Mouse (Mus musculus) ES-E14 (cell line): ENCODE results near the gene Zfp330. TPM values are rescaled to one million over a fixed set of nuclear protein-coding genes. Genes with fewer than 3 reads are reported as not detected.

Source experiments
- DNase-seq: peaks from one replicate; pipeline ENCODE4 v3.0.0-alpha.2; 2013; ENCODE audit warnings: low read depth, low spot score
- H3K27ac ChIP-seq: 2 replicates; pipeline ENCODE4 v1.5.1; 2012; ENCODE audit warnings: low read depth, mild to moderate bottlenecking, low read length, moderate library complexity, mixed read lengths; ENCODE audit not compliant: poor library complexity, insufficient read depth, severe bottlenecking
- H3K36me3 ChIP-seq: 2 replicates; pipeline ENCODE4 v1.6.1; 2012; ENCODE audit warnings: mild to moderate bottlenecking, low read length, moderate library complexity, mixed read lengths; ENCODE audit not compliant: control insufficient read depth, poor library complexity, insufficient read depth, severe bottlenecking
- H3K4me1 ChIP-seq, 2 experiments: fragments of 150-350 bp in 1 of 2; sonication (generic) in 1 of 2; 2 replicates each; pipeline ENCODE4 v1.6.1; 2012; ENCODE audit warnings: low read length in 2 of 2, mild to moderate bottlenecking in 1 of 2, mixed read lengths in 1 of 2; ENCODE audit not compliant: control insufficient read depth in 2 of 2, insufficient read depth in 2 of 2, poor library complexity in 1 of 2
- H3K4me3 ChIP-seq, 2 experiments: fragments of 150-350 bp in 1 of 2; sonication (generic) in 1 of 2; 2 replicates each; pipeline ENCODE4 v1.5.1; 2012; ENCODE audit warnings: low read length in 2 of 2, low read depth in 1 of 2, mild to moderate bottlenecking in 1 of 2, mixed read lengths in 1 of 2; ENCODE audit not compliant: insufficient read depth in 1 of 2, poor library complexity in 1 of 2, severe bottlenecking in 1 of 2
- H3K9ac ChIP-seq: 2 replicates; pipeline ENCODE4 v1.6.1; 2012; ENCODE audit warnings: low read depth, mild to moderate bottlenecking, low read length, mixed read lengths; ENCODE audit not compliant: poor library complexity, insufficient read depth, severe bottlenecking
- H3K9me3 ChIP-seq: fragments of 150-350 bp; sonication (generic); 2 replicates; pipeline ENCODE4 v1.6.1; 2012; ENCODE audit warnings: low read depth, mild to moderate bottlenecking, low read length; ENCODE audit not compliant: control insufficient read depth, insufficient read depth
- MAFK ChIP-seq: IDR thresholded peaks from 2 replicates; pipeline ENCODE4 v1.6.1; 2014; ENCODE audit warnings: mild to moderate bottlenecking, low read depth, low read length, inconsistent platforms; ENCODE audit not compliant: insufficient read depth
- ZC3H11A ChIP-seq: IDR thresholded peaks from 2 replicates; pipeline ENCODE4 v1.6.1; 2012; ENCODE audit warnings: low read depth, mild to moderate bottlenecking, inconsistent platforms, low read length, borderline replicate concordance
- in situ Hi-C, 2 experiments: fragments of 600-800 bp; cut with MboI; formaldehyde crosslinking; loops; one replicate each; pipeline ENCODE4 v1.15.1; 2025; ENCODE audit warnings: low sequenced_read_pairs in 2 of 2, inconsistent platforms in 1 of 2; ENCODE audit not compliant: unreplicated experiment in 2 of 2
- total RNA-seq: library from RNA; depleted of rRNA; stranded (reverse); fragments of 300-350 nt; gene quantifications from 2 replicates; pipeline ENCODE4 v1.2.3, GENCODE M21; 2012; rRNA removed

Gene Zfp330
- total RNA-seq, 1 experiment: 65.1 TPM

DNA sequence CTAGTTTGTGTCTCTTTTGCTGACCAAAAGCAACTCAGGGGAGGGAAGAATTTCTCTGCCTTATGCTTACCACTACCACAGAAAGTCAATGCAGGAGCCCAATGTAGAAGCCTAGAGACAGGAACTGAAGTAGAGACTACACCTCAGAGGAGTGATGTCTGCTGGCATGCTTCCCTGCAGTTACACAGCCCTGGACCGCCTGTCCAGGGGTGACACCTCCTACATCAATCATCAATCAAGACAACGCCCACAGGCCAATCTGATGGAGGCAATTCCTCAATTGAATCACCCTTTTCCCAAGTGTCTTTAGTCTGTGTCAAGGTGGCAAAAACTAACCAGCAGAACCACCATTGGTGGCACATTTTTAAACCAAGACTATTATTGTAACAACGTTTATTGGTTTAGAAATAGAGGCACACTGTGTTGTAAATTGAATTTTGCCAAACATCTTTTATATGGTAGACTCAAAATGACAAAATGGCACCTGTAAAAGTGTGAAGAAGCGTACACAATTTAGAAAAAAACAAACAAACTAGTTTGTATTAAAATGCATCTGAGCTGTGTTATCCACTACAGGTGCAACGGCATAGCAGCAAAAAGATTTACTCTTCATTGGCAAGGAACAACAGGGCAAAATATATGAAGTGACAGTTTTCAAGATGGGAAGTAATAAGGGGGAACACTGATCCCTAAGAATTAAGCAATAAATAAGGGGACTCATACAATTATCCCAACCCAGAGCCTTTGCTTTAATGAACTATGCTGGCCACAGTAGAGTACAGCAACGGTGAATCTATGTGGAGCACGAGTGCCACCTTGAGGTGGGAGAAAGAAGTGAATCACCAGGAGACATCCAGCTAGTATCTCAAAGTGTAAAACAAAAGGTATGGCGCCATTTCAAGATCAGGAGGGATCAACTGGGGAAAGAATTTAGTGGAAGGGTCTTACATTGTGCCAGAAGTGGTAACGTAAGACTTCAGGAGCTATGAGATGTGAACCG lies 29.8 kb downstream of the Zfp330 start:
- peak overlapping the region; percentile 78 for H3K9ac ChIP-seq
- H3K27ac ChIP-seq: peak overlapping the region; percentile 60; the same call in 1 of the 2 replicates
- in situ Hi-C loops: loop anchor here in 1 of 2 experiments (10.0 kb wide), 1 partner anchor 389 kb away; no protein-coding TSS in a partner anchor
- peak overlapping the region; percentile 52 to 53 for H3K4me3 ChIP-seq
- no peak for TF ChIP-seq MAFK
- peak; percentile 85 for TF ChIP-seq ZC3H11A
- peak; percentile 67 for DNase-seq
- no peaks in the 10 kb centered on the region for H3K36me3 ChIP-seq
- H3K4me1 ChIP-seq: no peaks in the 10 kb centered on the region
- H3K9me3 ChIP-seq: no peaks in the 10 kb centered on the region

Other genes with a start within 250 kb of the Zfp330 start
- gene Rnf150, start 89.2 kb upstream of the Zfp330 start, total RNA-seq: 0.05 and 0.09 TPM in 2 replicates